Mouse (Mus musculus) limb, embryonic 12.5 days (tissue): ENCODE results near the gene Catsper4. TPM values are rescaled to one million over a fixed set of nuclear protein-coding genes. Genes with fewer than 3 reads are reported as not detected.

Source experiments
- ATAC-seq: fragments of 200-750 bp; cut with Nextera tagmentation; 2 replicates; pipeline ENCODE4 v1.8.0; 2017; ENCODE audit warnings: low read depth, moderate TSS enrichment; ENCODE audit not compliant: insufficient number of reproducible peaks, insufficient read depth, low FRiP score, low TSS enrichment
- H3K27ac ChIP-seq: fragments of 300-500 bp; sonication (generic); 2 replicates; pipeline ENCODE4 v1.5.1; 2016; ENCODE audit warnings: mild to moderate bottlenecking, moderate library complexity
- H3K27me3 ChIP-seq: fragments of 300-500 bp; sonication (generic); 2 replicates; pipeline ENCODE4 v1.6.1; 2016; ENCODE audit warnings: mild to moderate bottlenecking, moderate library complexity
- H3K36me3 ChIP-seq: fragments of 300-500 bp; sonication (generic); 2 replicates; pipeline ENCODE4 v1.6.1; 2016; ENCODE audit warnings: mild to moderate bottlenecking, moderate library complexity
- H3K4me1 ChIP-seq: fragments of 300-500 bp; sonication (generic); replicated peaks from 2 replicates; pipeline ENCODE4 v1.6.1; 2016
- H3K4me2 ChIP-seq: fragments of 300-500 bp; sonication (generic); 2 replicates; pipeline ENCODE4 v1.6.1; 2016; ENCODE audit warnings: mild to moderate bottlenecking, moderate library complexity
- H3K4me3 ChIP-seq: fragments of 300-500 bp; sonication (generic); replicated peaks from 2 replicates; pipeline ENCODE4 v1.5.1; 2016; ENCODE audit warnings: mild to moderate bottlenecking
- H3K9ac ChIP-seq: fragments of 300-500 bp; sonication (generic); replicated peaks from 2 replicates; pipeline ENCODE4 v1.6.1; 2016; ENCODE audit warnings: mild to moderate bottlenecking, moderate library complexity
- H3K9me3 ChIP-seq: fragments of 300-500 bp; sonication (generic); 2 replicates; pipeline ENCODE4 v1.6.1; 2016; ENCODE audit warnings: mild to moderate bottlenecking, moderate library complexity
- WGBS: fragments of 180-500 bp; shearing (Covaris S2); methylation state at CpG from one replicate; pipeline ENCODE4 v1.1.7; 2016; 5-methylcytosine and 5-hydroxymethylcytosine counted together
- polyA plus RNA-seq: library from polyadenylated mRNA; unstranded; fragments of >200 nt; fragmentation: Nextera tagmentation; extraction: Ambion mirVana; gene quantifications from 2 replicates; pipeline ENCODE4 v1.2.1, GENCODE M21; 2016

Gene Catsper4
- polyA plus RNA-seq, 1 experiment from 2014 or later, result not detected

DNA sequence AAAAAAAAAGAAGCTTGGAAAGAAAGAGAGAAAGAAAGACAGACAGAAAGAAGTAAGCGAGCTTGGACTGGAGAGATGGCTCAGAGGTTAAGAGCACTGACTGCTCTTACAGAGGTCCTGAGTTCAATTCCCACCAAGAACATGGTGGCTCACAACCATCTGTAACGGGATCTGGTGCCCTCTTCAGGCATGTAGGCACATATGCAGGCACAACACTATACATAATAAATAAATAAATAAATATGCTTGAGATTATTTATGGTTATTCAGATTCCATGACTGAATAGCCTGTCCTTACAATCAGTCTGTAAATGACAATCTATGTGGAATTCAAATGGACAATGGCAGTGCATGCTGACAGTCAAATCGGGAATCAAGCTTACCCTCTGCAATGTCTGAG lies 60.3 kb downstream of the Catsper4 start:
- H3K4me2 ChIP-seq, result no peak overlapping the region
- no peak overlapping the region for H3K27ac ChIP-seq
- H3K4me3 ChIP-seq, result no peak overlapping the region
- whole genome bisulfite sequencing, result 97% methylated on average over 3 of the region's 3 CpGs
- H3K36me3 ChIP-seq, result peaks cover 35% of the 10 kb centered on the region
- no peaks in the 10 kb centered on the region for H3K9me3 ChIP-seq
- H3K27me3 ChIP-seq, result no peaks in the 10 kb centered on the region
- ATAC-seq, result no peak
- 0 out of 2 replicates have a peak, but pooled peaks cover 2% of the 10 kb centered on the region for H3K4me1 ChIP-seq
- no peak overlapping the region for H3K9ac ChIP-seq

DNA sequence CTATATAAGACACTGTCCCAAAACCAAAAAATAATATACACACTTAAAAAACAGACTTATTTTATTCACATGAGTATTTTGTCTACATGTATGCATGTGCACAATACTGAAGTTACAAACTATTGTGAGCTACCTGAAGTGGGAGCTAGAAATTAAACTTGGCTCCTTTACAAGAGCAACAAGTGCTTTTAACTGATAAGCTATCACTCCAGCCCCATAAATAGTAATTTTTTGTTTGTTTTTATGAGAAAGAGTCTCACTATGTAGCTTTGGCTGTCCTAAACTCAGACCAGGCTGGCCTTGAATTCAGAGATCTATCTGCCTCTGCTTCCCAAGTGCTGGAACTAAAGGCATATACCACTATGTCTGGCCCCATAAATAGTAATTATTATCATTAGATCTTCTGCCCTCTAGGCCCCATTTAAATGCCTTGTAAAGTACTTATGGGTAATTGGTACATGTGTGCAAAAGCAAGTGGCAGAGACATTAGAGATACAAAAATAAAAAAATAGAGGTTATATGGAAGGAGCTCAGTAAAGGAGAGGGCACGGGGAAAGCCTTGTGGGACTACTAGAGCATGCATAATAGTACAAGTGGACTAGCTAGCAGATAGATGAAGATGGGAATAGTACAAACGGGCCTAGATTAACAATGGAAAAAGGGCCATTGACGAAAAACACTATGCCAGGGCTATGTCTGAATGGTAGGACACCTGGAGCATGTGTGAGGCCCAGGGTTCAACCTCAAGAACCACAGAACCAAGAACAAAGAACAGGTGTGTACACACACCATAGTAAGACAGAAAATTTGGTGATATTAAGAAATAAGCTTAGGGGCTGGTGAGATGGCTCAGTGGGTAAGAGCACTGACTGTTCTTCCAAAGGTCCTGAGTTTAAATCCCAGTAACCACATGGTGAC lies 61.4 kb downstream of the Catsper4 start:
- WGBS, result 91% methylated on average over 3 of the region's 3 CpGs

DNA sequence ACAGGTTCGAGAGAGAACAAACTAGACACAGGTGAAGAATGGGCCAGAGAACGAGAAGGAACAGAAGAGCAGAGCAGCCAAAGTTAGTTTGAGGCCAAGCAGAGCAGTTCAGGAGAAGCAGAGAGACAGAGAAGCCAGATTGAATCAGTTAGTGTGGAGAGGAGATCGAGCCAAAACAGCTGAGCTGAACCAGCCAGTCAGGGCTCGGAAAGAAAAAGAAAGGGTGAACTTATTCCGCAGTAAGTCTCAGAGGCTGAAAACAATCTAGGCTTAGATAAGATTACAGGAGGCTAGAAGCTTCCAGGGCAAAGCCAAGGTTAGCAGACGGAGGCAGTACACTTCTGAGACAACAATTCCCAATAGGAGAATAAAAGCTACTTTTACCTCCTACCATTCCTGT lies 62.2 kb downstream of the Catsper4 start:
- H3K4me1 ChIP-seq, result 0 out of 2 replicates have a peak, but pooled peaks cover 2% of the 10 kb centered on the region
- ATAC-seq, result no peak
- H3K9me3 ChIP-seq, result no peaks in the 10 kb centered on the region

More for the DNA sequence above, 61.4 kb downstream of the Catsper4 start:
- no peaks in the 10 kb centered on the region for H3K27me3 ChIP-seq
- no peak overlapping the region for H3K4me2 ChIP-seq
- no peaks in the 10 kb centered on the region for H3K9me3 ChIP-seq
- peaks cover 28% of the 10 kb centered on the region for H3K36me3 ChIP-seq
- no peak for ATAC-seq
- H3K4me3 ChIP-seq, result no peak overlapping the region
- H3K9ac ChIP-seq, result no peak overlapping the region
- H3K4me1 ChIP-seq, result 0 out of 2 replicates have a peak, but pooled peaks cover 2% of the 10 kb centered on the region
- no peak overlapping the region for H3K27ac ChIP-seq

DNA sequence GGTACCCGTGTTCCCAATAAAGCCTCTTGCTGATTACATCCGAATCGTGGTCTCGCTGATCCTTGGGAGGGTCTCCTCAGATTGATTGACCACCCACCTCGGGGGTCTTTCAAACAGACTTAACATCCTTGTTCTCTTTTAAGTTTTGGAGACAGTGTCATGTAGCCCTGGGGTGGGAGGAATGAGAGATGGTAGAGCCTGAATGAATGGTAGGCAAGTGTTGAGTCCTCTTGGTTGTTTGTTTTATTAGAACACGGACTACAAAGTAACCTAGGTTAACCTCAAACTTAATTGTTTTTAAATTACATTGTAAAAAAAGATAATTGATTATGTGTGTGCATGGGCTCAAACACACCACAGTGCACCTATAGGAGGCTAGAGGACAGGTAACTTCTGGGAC lies 62.6 kb downstream of the Catsper4 start:
- ATAC-seq, result no peak

More for the DNA sequence above, 62.2 kb downstream of the Catsper4 start:
- Histone ChIP-seq H3K9ac (no peak overlapping the region), H3K4me3 (no peak overlapping the region), H3K27me3 (no peaks in the 10 kb centered on the region), H3K27ac (no peak overlapping the region), H3K36me3 (peaks cover 28% of the 10 kb centered on the region), H3K4me2 (no peak overlapping the region)
- 74% methylated on average over 6 of the region's 6 CpGs for WGBS

More for the DNA sequence above, 62.6 kb downstream of the Catsper4 start:
- Histone ChIP-seq H3K4me3 (no peak overlapping the region), H3K4me1 (0 out of 2 replicates have a peak, but pooled peaks cover 2% of the 10 kb centered on the region), H3K27me3 (no peaks in the 10 kb centered on the region), H3K4me2 (no peak overlapping the region), H3K36me3 (peaks cover 28% of the 10 kb centered on the region), H3K9me3 (no peaks in the 10 kb centered on the region), H3K27ac (no peak overlapping the region), H3K9ac (no peak overlapping the region)
- 93% methylated on average over 5 of the region's 6 CpGs for WGBS

Other genes starting within 250 kb of the Catsper4 start
- 40.4 and 49.7 TPM in 2 replicates for gene Dhdds, start 226.5 kb downstream of the Catsper4 start, polyA plus RNA-seq
- 0.42 and 0.51 TPM in 2 replicates for gene Lin28a, start 208.5 kb downstream of the Catsper4 start, polyA plus RNA-seq
- not detected in 2 replicates for gene Zfp683, start 173.5 kb downstream of the Catsper4 start, polyA plus RNA-seq
- gene Crybg2, start 166.6 kb downstream of the Catsper4 start, polyA plus RNA-seq, result 5.6 and 6.1 TPM in 2 replicates
- gene Cd52, start 132.3 kb downstream of the Catsper4 start, polyA plus RNA-seq, result 7.7 and 7.9 TPM in 2 replicates
- 9.6 and 10.4 TPM in 2 replicates for gene Ubxn11, start 124.8 kb downstream of the Catsper4 start, polyA plus RNA-seq
- 318 and 336 TPM in 2 replicates for gene Sh3bgrl3, start 98.6 kb downstream of the Catsper4 start, polyA plus RNA-seq
- 36.4 and 38.3 TPM in 2 replicates for gene Cep85, start 40.3 kb downstream of the Catsper4 start, polyA plus RNA-seq
- gene Gm7534, start 24.4 kb downstream of the Catsper4 start, polyA plus RNA-seq, result not detected in 2 replicates
- 1.7 and 2.0 TPM in 2 replicates for gene Cnksr1, start 11.0 kb upstream of the Catsper4 start, polyA plus RNA-seq
- 0.78 and 0.96 TPM in 2 replicates for gene E130218I03Rik, start 16.3 kb upstream of the Catsper4 start, polyA plus RNA-seq
- gene Zfp593, start 18.2 kb upstream of the Catsper4 start, polyA plus RNA-seq, result 17.5 and 19.2 TPM in 2 replicates
- gene Gm30191, start 19.6 kb upstream of the Catsper4 start, polyA plus RNA-seq, result not detected in 2 replicates
- gene Grrp1, start 26.7 kb upstream of the Catsper4 start, polyA plus RNA-seq, result 4.2 and 5.9 TPM in 2 replicates
- gene Pdik1l, start 60.5 kb upstream of the Catsper4 start, polyA plus RNA-seq, result 23.9 and 24.6 TPM in 2 replicates
- 3.3 and 3.6 TPM in 2 replicates for gene Trim63, start 87.7 kb upstream of the Catsper4 start, polyA plus RNA-seq
- 0.06 and 0.15 TPM in 2 replicates for gene Slc30a2, start 115.8 kb upstream of the Catsper4 start, polyA plus RNA-seq
- gene Extl1, start 156.5 kb upstream of the Catsper4 start, polyA plus RNA-seq, result 3.4 and 4.1 TPM in 2 replicates
- 9.7 and 10.9 TPM in 2 replicates for gene Pafah2, start 168.9 kb upstream of the Catsper4 start, polyA plus RNA-seq
- gene Stmn1, start 240.9 kb upstream of the Catsper4 start, polyA plus RNA-seq, result 2,166 and 2,360 TPM in 2 replicates